21 mouse cellular contexts compared by ENCODE assay signal in genomic region chr14:54104243-54104642, GRCm38 (mm10).
DNase-seq lines count a peak whose midpoint lies in the region; ATAC-seq and TF ChIP-seq lines count a peak whose summit lies in the region.
"Had no signal": no experiment of that assay in that cellular context is flagged by ENCODE, and none has a peak within 500 bp of the region (broad histone marks: within the 10 kb centered on the region; RNA-seq: fewer than 3 reads in every experiment).

No protein-coding gene starts in this region.

- no peaks in the 10 kb centered on the region for H3K9me3 ChIP-seq in intestine, embryonic 16.5 days (ENCODE audit: control insufficient read depth, low read length)
- H3K9me3 ChIP-seq in intestine, postnatal 0 days (ENCODE audit: control insufficient read depth) = no peaks in the 10 kb centered on the region

- DNase-seq in gastrocnemius, postnatal 25 days = peak; percentile 6
- DNase-seq in gastrocnemius, postnatal 36 days = no peak
- peak; percentile 44 for DNase-seq in retina, postnatal 1 day
- DNase-seq in retina, embryonic 14.5 days (ENCODE audit: low spot score) = no peak
- peak; percentile 78 for DNase-seq in adrenal gland, postnatal 14 days
- DNase-seq in neural tube, embryonic 10.5 days (ENCODE audit: extremely low spot score, low spot score) = no peak
- DNase-seq: cerebellum, adult 18-20 months; cerebellum, postnatal 14 days; forebrain, postnatal 0 days; kidney, adult 11 months; layer of hippocampus, adult 9-11 months; left cerebral cortex, postnatal 4 days; thymus, adult 2 months; thymus, postnatal 4 days had no signal

- intact Hi-C loops in gastrocnemius, postnatal 36 days (cut with DNase I) = no loop called here

- H3K4me1 ChIP-seq in intestine, embryonic 16.5 days (ENCODE audit: control insufficient read depth, insufficient read depth, low read length) = peaks cover 22% of the 10 kb centered on the region
- peaks cover 8% of the 10 kb centered on the region; the same call in 1 of the 2 replicates for H3K4me1 ChIP-seq in intestine, postnatal 0 days (replicated peaks; ENCODE audit: control insufficient read depth, insufficient read depth, low read length)

- ATAC-seq in intestine, embryonic 16.5 days = no peak
- no peak for ATAC-seq in intestine, postnatal 0 days
- ATAC-seq: activated CD4-positive, CD25-positive, alpha-beta regulatory T cell, adult 4 months; forebrain, postnatal 0 days; hindbrain, embryonic 16.5 days; lung, postnatal 0 days had no signal

- H3K4me3 ChIP-seq in intestine, embryonic 16.5 days (ENCODE audit: low read length) = no peak overlapping the region
- H3K4me3 ChIP-seq in intestine, postnatal 0 days (ENCODE audit: low read depth, low read length) = no peak overlapping the region

- no peaks in the 10 kb centered on the region for H3K36me3 ChIP-seq in intestine, embryonic 16.5 days (ENCODE audit: control insufficient read depth, insufficient read depth, low read length)
- no peaks in the 10 kb centered on the region for H3K36me3 ChIP-seq in intestine, postnatal 0 days (ENCODE audit: control insufficient read depth, insufficient read depth)

- no peak for TF ChIP-seq CTCF in intestine, postnatal 0 days (IDR thresholded peaks at IDR 0.05; ENCODE audit: low read depth)

- 73% methylated on average over 6 of the region's 6 CpGs for WGBS in intestine, embryonic 16.5 days
- WGBS in intestine, postnatal 0 days = 66% methylated on average over 6 of the region's 6 CpGs

- no peak overlapping the region for H3K9ac ChIP-seq in intestine, embryonic 16.5 days (ENCODE audit: low read depth, low read length)
- H3K9ac ChIP-seq in intestine, postnatal 0 days (ENCODE audit: low read depth, low read length) = no peak overlapping the region
- H3K9ac ChIP-seq: forebrain, postnatal 0 days had no signal

- H3K27ac ChIP-seq in intestine, embryonic 16.5 days (ENCODE audit: low read length) = no peak overlapping the region
- H3K27ac ChIP-seq in intestine, postnatal 0 days (ENCODE audit: low read depth, low read length) = no peak overlapping the region
- H3K27ac ChIP-seq: stomach, postnatal 0 days had no signal

- no peaks in the 10 kb centered on the region for H3K27me3 ChIP-seq in intestine, embryonic 16.5 days (replicated peaks; ENCODE audit: control insufficient read depth, insufficient read depth, low read length)
- H3K27me3 ChIP-seq in intestine, postnatal 0 days (replicated peaks; ENCODE audit: control insufficient read depth, insufficient read depth, low read length) = no peaks in the 10 kb centered on the region

- no peak overlapping the region for H3K4me2 ChIP-seq in intestine, embryonic 16.5 days (ENCODE audit: low read depth, low read length)
- H3K4me2 ChIP-seq in intestine, postnatal 0 days (replicated peaks; ENCODE audit: low read depth) = no peak overlapping the region
- H3K4me2 ChIP-seq: midbrain, embryonic 11.5 days had no signal

Comparison
In these comparisons a context has a peak if more than half of its experiments do, and no peak if none do; other contexts are left out.
1. DNase-seq: peak in gastrocnemius, postnatal 25 days (single experiment), retina, postnatal 1 day (single experiment) and adrenal gland, postnatal 14 days (single experiment); none in gastrocnemius, postnatal 36 days (0 of 2), retina, embryonic 14.5 days (single experiment) and neural tube, embryonic 10.5 days (single experiment).